Mouse (Mus musculus) forebrain, embryonic 16.5 days (tissue): Measurements from ENCODE around the gene Hes7. TPM values are rescaled to one million over a fixed set of nuclear protein-coding genes. Genes with fewer than 3 reads are reported as not detected.

Experiments
- ATAC-seq: fragments of 200-750 bp; cut with Nextera tagmentation; 2 replicates; pipeline ENCODE4 v1.8.0; 2017; ENCODE audit warnings: mild to moderate bottlenecking, moderate library complexity
- H3K27ac ChIP-seq: fragments of 300-500 bp; sonication (generic); 2 replicates; pipeline ENCODE4 v1.5.1; 2014; ENCODE audit warnings: low read length, control low read depth
- H3K27me3 ChIP-seq: fragments of 300-500 bp; sonication (generic); replicated peaks from 2 replicates; pipeline ENCODE4 v1.6.1; 2014; ENCODE audit warnings: low read length; ENCODE audit not compliant: control insufficient read depth, insufficient read depth
- H3K36me3 ChIP-seq: fragments of 300-500 bp; sonication (generic); 2 replicates; pipeline ENCODE4 v1.6.1; 2014; ENCODE audit not compliant: control insufficient read depth, insufficient read depth
- H3K4me1 ChIP-seq: fragments of 300-500 bp; sonication (generic); replicated peaks from 2 replicates; pipeline ENCODE4 v1.6.1; 2014; ENCODE audit warnings: low read length; ENCODE audit not compliant: control insufficient read depth, insufficient read depth
- H3K4me2 ChIP-seq: fragments of 300-500 bp; sonication (generic); 2 replicates; pipeline ENCODE4 v1.6.1; 2014; ENCODE audit warnings: mild to moderate bottlenecking, low read length, control low read depth
- H3K4me3 ChIP-seq: fragments of 300-500 bp; sonication (generic); replicated peaks from 2 replicates; pipeline ENCODE4 v1.5.1; 2014; ENCODE audit warnings: mild to moderate bottlenecking, low read length, control low read depth
- H3K9ac ChIP-seq: fragments of 300-500 bp; sonication (generic); replicated peaks from 2 replicates; pipeline ENCODE4 v1.6.1; 2014; ENCODE audit warnings: low read depth, low read length, control low read depth
- H3K9me3 ChIP-seq: fragments of 300-500 bp; sonication (generic); 2 replicates; pipeline ENCODE4 v1.6.1; 2016; ENCODE audit warnings: low read length; ENCODE audit not compliant: control insufficient read depth
- WGBS: fragments of 180-500 bp; shearing (Covaris S2); extraction: QIAGEN DNeasy Blood & Tissue Kit; methylation state at CpG from one replicate; pipeline ENCODE4 v1.1.7; 2014; 5-methylcytosine and 5-hydroxymethylcytosine counted together
- polyA plus RNA-seq: library from polyadenylated mRNA; unstranded; fragments of >200 nt; fragmentation: Nextera tagmentation; extraction: Ambion mirVana; gene quantifications from 2 replicates; pipeline ENCODE4 v1.2.1, GENCODE M21; 2015

Hes7 gene
- polyA plus RNA-seq, 1 experiment from 2014 or later: 0.67 TPM

DNA sequence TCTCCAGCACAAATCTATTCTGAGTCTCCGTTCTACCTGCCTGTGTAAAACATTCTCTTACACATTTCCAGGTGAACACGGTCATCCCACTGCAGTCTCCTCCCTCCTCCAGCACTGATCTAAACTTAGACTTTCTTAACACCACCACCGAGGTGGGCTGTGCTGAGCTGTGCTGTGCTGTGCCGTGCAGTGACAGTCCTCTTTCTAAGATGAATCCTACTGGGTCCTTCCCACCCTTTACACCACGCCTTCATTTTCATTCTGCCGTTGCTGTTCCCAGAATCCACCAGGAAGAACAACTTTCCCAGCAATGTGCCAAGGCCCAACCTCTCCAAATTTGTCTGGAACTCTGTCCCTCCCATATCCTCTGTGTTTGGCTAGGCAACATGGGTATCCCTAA is 33.8 kb upstream of the Hes7 start:
- no peaks in the 10 kb centered on the region for H3K27me3 ChIP-seq
- H3K4me2 ChIP-seq: no peak overlapping the region
- H3K4me3 ChIP-seq: no peak overlapping the region
- peaks cover 27% of the 10 kb centered on the region for H3K4me1 ChIP-seq
- H3K27ac ChIP-seq: no peak overlapping the region
- 0 out of 2 replicates have a peak, but pooled peaks cover 2% of the 10 kb centered on the region for H3K36me3 ChIP-seq
- no peak for ATAC-seq
- H3K9ac ChIP-seq: no peak overlapping the region
- 76% methylated on average over 6 of the region's 6 CpGs for WGBS
- H3K9me3 ChIP-seq: no peaks in the 10 kb centered on the region

DNA sequence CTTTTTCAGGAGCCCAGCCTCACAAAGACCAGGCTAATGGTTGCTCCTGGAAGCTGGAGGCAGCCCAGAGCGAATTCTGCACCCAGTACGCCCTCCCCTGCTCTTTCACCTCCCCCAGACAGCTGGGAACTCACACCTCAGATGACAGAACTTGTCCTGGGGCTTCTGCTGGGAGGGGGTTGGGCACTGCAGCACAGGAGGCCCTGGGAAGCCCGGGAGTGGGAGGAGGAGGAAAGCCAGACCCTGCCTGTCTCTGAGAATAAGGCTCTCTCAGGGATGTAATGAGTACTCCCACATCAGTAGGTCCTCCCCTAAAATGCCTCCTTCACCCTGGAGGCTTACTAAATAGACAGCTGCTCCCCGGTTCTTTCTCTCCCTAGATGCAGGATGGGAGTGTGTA is 33.1 kb upstream of the Hes7 start:
- H3K27ac ChIP-seq: no peak overlapping the region
- no peak overlapping the region for H3K9ac ChIP-seq
- H3K4me2 ChIP-seq: no peak overlapping the region
- H3K9me3 ChIP-seq: no peaks in the 10 kb centered on the region
- H3K27me3 ChIP-seq: no peaks in the 10 kb centered on the region
- WGBS: 49% methylated on average over 4 of the region's 4 CpGs
- no peak overlapping the region for H3K4me3 ChIP-seq
- 0 out of 2 replicates have a peak, but pooled peaks cover 2% of the 10 kb centered on the region for H3K36me3 ChIP-seq
- ATAC-seq: no peak
- peaks cover 34% of the 10 kb centered on the region for H3K4me1 ChIP-seq

DNA sequence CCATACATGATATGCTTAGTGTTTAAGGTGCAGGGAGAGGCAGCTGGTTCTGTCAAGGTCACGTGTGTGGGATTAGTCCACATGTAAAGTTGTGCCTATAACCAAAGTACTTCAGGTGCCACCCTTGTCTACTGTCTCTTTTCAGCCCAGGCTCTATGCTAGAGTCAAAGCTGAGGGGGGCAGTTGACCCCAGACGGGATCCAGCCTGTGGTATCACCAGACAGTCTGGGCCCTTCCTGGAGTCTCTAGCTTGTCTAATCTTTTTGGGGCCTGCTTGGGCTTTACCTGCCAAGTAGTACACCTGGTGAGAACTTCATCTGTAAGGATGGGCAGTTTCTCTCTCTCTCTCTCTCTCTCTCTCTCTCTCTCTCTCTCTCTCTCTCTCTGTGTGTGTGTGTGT is 32.6 kb upstream of the Hes7 start:
- Histone ChIP-seq H3K9ac (no peak overlapping the region; the same call in 1 of the 2 replicates), H3K27ac (no peak overlapping the region; the same call in 1 of the 2 replicates), H3K36me3 (0 out of 2 replicates have a peak, but pooled peaks cover 2% of the 10 kb centered on the region), H3K27me3 (no peaks in the 10 kb centered on the region), H3K9me3 (no peaks in the 10 kb centered on the region), H3K4me2 (peak overlapping the region; percentile 98), H3K4me3 (no peak overlapping the region), H3K4me1 (peaks cover 34% of the 10 kb centered on the region)
- no peak for ATAC-seq
- WGBS: 75% methylated on average over 2 of the region's 2 CpGs

DNA sequence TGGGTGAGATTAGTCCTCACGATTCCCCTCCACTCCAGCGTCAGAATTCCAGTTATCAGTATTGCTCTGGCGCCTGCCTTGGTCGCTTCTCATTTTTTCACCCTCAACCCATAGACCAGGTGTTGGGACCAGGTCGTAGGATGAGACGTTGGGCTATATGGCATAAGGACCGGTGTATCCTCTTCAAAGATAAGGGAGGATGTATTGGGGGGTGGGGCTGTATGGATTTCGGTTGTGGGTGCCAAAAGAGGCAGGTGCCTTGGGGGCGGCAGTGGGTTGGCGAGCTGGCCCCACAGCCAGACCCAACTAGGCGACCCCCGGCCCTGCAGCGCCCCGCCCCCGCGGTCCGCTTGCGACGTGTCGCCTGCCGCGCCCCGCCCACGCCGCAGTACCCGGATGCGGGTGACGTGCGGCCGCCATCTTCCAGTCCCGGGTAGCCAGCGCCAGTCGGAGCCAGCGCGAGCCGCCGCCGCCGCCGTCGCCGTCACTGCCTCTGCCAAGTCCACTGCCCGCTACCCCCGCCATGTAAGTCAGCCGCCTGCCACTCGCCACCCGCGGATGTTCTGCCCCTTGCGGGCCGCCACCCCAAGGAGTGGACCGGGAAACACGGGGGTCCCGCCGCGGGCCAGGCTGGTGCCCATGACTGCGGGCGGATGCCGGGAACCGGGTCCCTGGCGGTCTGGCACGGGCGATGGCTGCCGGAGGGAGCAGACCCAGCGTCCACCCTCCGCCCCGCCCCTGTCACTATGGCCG is 31.9 kb upstream of the Hes7 start, which contains the start of gene Vamp2:
TSS of gene Vamp2 (plus strand) at position 388 of the 753 bp plus-strand sequence.
- peak; percentile 90 for ATAC-seq
- Histone ChIP-seq H3K9me3 (no peaks in the 10 kb centered on the region), H3K27ac (peak within 1 kb of the TSS; percentile 94), H3K4me2 (peak within 1 kb of the TSS; percentile 98), H3K27me3 (no peaks in the 10 kb centered on the region), H3K4me3 (peak within 1 kb of the TSS; percentile 99), H3K9ac (peak within 1 kb of the TSS; percentile 100), H3K4me1 (peaks cover 34% of the 10 kb centered on the region), H3K36me3 (0 out of 2 replicates have a peak, but pooled peaks cover 2% of the 10 kb centered on the region)
- 1% methylated on average over 53 of the region's 67 CpGs for WGBS

DNA sequence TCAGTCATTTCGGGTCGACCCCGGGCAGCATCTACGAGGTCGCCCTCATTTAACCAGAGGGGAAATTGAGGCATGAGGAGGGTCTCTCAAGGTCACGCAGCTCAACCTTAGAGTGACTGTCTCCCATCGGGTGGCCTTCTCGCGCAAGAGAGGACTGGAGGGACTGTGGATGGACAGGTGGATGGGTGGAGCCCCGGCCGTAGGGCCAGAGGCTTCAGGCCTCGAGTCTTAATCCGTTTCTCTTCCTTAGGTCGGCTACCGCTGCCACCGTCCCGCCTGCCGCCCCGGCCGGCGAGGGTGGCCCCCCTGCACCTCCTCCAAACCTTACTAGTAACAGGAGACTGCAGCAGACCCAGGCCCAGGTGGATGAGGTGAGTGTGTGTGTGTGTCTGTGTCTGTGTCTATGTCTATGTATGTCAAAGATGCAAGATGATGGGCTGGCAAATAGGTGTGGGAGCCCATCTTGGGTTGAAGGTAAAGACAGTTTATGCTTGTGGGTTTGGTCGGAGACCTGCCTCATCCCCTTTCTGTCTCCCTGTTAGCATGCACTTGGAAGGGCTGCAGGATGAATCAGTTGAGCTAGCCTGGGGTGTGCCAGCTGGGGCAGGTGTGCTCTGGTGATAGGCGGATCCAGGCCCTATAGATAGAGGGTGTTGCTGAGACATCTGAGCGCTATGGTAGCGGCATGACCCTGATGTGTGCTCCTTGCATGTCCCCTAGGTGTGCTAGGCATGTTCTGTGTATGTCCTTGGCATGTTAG is 31.2 kb upstream of the Hes7 start:
- peak; percentile 2; the same call in 1 of the 2 replicates for ATAC-seq
- peak overlapping the region; percentile 99 for H3K4me3 ChIP-seq
- no peaks in the 10 kb centered on the region for H3K9me3 ChIP-seq
- H3K4me2 ChIP-seq: peak overlapping the region; percentile 98
- H3K27ac ChIP-seq: peak overlapping the region; percentile 94
- H3K9ac ChIP-seq: peak overlapping the region; percentile 100
- no peaks in the 10 kb centered on the region for H3K27me3 ChIP-seq
- peaks cover 34% of the 10 kb centered on the region for H3K4me1 ChIP-seq
- WGBS: 11% methylated on average over 25 of the region's 25 CpGs
- 0 out of 2 replicates have a peak, but pooled peaks cover 2% of the 10 kb centered on the region for H3K36me3 ChIP-seq

DNA sequence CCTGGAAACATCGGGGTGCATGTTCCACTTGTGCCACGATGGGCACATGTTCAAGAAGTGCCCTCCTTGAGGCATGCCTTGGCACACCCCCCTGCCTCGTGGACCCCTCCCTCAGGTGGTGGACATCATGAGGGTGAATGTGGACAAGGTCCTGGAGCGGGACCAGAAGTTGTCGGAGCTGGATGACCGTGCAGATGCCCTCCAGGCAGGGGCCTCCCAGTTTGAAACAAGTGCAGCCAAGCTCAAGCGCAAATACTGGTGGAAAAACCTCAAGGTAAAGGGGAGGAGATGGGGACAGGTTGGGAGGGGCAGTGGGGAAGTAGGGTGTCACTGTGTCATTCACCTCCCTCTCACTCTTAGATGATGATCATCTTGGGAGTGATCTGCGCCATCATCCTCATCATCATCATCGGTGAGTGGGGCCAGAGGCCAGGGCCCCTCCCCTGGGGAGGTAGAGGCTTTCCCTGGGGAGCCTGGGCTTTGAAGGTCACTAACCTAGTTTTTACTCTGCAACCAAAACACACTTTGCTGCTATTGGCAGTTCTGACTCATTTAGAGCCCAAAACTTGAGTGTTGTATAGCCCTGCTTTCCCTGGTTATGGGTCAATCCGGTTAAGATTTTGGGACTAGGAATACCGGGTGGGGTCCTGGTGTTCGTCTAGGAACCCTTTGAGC is 30.5 kb upstream of the Hes7 start:
- H3K4me2 ChIP-seq: peak overlapping the region; percentile 98
- peak overlapping the region; percentile 99 for H3K4me3 ChIP-seq
- H3K36me3 ChIP-seq: 0 out of 2 replicates have a peak, but pooled peaks cover 2% of the 10 kb centered on the region
- H3K9ac ChIP-seq: peak overlapping the region; percentile 100
- 89% methylated on average over 12 of the region's 12 CpGs for WGBS
- no peak overlapping the region for H3K27ac ChIP-seq
- no peaks in the 10 kb centered on the region for H3K27me3 ChIP-seq
- H3K4me1 ChIP-seq: peaks cover 38% of the 10 kb centered on the region
- ATAC-seq: no peak
- H3K9me3 ChIP-seq: no peaks in the 10 kb centered on the region

DNA sequence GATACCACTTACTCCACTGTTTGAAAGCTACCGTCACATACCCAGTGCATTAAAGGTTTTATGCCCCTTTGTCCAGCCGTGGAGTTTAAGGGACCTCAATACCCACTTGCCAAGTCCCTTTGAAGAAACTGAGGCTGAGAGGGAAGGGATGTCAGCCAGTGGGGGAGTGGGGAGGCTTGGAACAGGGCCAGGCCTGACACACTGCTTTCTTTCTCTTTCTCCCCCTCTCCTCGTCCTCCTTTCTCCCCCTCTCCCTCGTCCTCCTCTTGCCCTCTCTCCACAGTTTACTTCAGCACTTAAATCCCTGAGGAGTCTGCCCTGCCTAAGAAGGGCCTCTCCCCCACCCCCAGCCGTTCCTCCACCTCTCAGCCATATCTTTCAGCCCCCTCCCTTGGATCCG is 29.8 kb upstream of the Hes7 start:
- ATAC-seq: no peak
- H3K27ac ChIP-seq: no peak overlapping the region
- peaks cover 40% of the 10 kb centered on the region for H3K4me1 ChIP-seq
- H3K4me3 ChIP-seq: no peak overlapping the region
- H3K36me3 ChIP-seq: 0 out of 2 replicates have a peak, but pooled peaks cover 2% of the 10 kb centered on the region
- no peaks in the 10 kb centered on the region for H3K27me3 ChIP-seq
- peak overlapping the region; percentile 98 for H3K4me2 ChIP-seq
- H3K9ac ChIP-seq: peak overlapping the region; percentile 13; the same call in 1 of the 2 replicates
- 68% methylated on average over 4 of the region's 6 CpGs for WGBS
- H3K9me3 ChIP-seq: no peaks in the 10 kb centered on the region

DNA sequence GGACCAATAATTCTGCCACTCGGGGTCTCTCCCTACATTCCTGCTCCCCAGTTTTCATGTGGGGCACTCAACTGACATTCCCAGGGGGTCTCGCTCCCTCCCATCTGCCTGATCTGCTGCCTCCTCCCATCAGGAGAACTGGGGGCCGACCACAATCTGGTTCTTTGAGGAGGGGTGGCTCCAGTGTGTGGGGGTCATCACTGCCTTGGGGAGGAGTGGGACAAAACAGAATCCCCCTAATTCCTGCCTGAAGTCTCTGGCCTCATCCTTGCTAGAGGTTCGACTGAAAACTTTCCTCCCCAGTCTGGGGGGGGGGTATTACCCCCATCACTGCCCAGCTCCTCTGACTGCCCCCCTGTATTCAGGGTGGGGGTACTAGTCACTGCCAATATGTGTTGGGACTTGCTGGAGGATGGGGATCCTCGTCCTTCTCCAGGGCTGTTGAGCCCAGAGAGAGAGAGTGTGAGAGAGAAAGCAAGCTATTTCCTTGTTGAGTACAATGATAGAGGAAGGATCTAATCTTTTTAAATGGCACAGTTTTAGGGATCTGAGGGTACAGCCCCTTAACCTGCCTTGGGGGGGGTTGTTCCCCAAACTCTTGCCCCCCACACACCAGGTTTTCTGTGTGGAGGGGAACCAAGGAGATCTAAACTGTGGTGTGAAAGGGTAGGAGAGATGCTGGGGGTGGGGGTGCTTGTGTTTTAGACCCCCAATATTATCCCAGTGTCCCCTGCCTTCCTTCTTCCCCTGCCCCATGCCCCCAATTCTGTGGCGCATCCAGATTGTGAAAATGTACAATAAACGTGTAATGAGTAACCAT is 28.4 kb upstream of the Hes7 start:
- Histone ChIP-seq H3K36me3 (0 out of 2 replicates have a peak, but pooled peaks cover 2% of the 10 kb centered on the region), H3K9ac (no peak overlapping the region), H3K27me3 (no peaks in the 10 kb centered on the region), H3K4me2 (no peak overlapping the region), H3K27ac (no peak overlapping the region), H3K4me1 (peaks cover 52% of the 10 kb centered on the region), H3K9me3 (no peaks in the 10 kb centered on the region), H3K4me3 (no peak overlapping the region)
- ATAC-seq: no peak
- WGBS: 67% methylated on average over 7 of the region's 7 CpGs
